Mouse (Mus musculus): ENCODE data around the gene Fancm. TPM values are rescaled to one million over a fixed set of nuclear protein-coding genes. Genes with fewer than 3 reads are reported as not detected.

The Fancm gene
- total RNA-seq (2021) = 1 to 10 TPM; 2.0 to 3.5 TPM
- polyA plus RNA-seq (2012; rRNA removed) = 0.96 and 0.97 TPM in 2 replicates
- long read RNA-seq, partial matches to known transcripts = 1 of 2 reads
- long read RNA-seq, other reads (novel, unspliced or antisense) = 1 of 2 reads

DNA sequence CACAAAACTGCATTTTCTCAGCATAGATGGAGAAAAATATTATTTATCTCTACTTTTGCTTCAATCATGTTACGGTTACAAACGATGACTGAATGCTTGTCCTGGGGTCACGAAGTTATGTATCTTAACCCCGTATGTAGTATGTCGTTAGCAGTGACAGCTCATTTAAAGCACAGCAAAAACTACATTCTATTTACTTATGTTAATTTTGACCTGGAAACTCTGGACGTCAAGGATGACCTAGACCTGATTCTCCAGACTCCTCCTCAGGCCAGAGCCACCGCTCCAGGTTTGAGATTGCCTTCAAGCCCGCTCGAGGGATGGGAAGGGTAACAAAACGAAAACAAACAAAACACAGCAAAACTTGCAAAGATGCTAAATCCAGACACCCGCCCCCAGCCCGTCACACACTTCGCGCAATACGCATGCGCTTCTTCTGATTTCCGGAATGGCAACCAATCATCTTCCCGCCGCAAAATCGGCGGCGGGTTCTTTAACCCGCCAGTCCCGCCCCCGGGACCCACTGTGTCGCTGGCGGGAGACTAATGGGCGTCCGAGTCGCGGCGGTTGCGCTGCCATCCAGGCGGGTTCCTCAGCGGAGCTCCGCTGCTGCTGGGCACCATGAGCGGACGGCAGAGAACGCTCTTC, at the start of gene Fancm:
TSS of gene Fancm (plus strand) at position 519 of the 648 bp plus-strand sequence.
- Histone ChIP-seq H3K9ac (ENCODE audit: low read depth, low read length) (peak within 1 kb of the TSS; percentile 76), H3K4me3 (peak within 1 kb of the TSS; percentile 72), H3K36me3 (ENCODE audit: control insufficient read depth, insufficient read depth, low read length) (peaks cover 7% of the 10 kb centered on the region), H3K4me1 (ENCODE audit: control insufficient read depth, insufficient read depth, low read length) (peaks cover 5% of the 10 kb centered on the region), H3K27ac (peak within 1 kb of the TSS; percentile 98), H3K27me3 (ENCODE audit: control insufficient read depth, insufficient read depth, low read length) (no peaks in the 10 kb centered on the region), H3K79me2 (replicated peaks; ENCODE audit: control insufficient read depth, insufficient read depth, low read length) (no peaks in the 10 kb centered on the region)
- TF ChIP-seq POLR2A (IDR thresholded peaks at IDR 0.05; ENCODE audit: insufficient read depth, low read depth, low read length) (peak; percentile 65), EP300 (IDR thresholded peaks at IDR 0.05; ENCODE audit: insufficient read depth, low read depth, low read length) (0 out of 2 replicates have a peak, but pooled peaks have one; percentile 10), CTCF (IDR thresholded peaks at IDR 0.05) (no peak)
- intact Hi-C loops (cut with DNase I) = loop anchor here (2.0 kb wide), 1 partner anchor 108 kb away; no protein-coding TSS in a partner anchor
- 2% methylated on average over 39 of the region's 39 CpGs for WGBS
- peak; percentile 91 to 93 for DNase-seq

DNA sequence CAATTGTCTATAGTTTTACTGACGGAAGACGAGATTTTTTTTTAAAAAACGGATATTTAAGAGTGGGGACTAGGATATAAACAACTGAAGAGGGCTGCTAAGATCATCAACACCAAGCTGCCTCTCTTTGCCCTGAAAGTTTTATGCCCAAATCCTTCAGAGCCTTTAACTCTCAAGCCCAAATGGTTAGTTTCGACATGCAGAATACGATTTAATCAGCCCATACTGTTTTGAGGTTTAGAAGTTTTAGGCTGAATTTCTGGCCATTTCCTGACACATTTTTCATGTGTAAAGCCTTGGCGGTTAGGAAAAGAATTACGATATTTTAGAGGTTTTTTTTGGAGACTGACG, 39.6 kb upstream of the Fancm start:
- Histone ChIP-seq H3K27me3 (ENCODE audit: control insufficient read depth, insufficient read depth, low read length) (no peaks in the 10 kb centered on the region), H3K36me3 (ENCODE audit: control insufficient read depth, insufficient read depth, low read length) (peaks cover 24% of the 10 kb centered on the region), H3K27ac (peak overlapping the region; percentile 96), H3K4me3 (peak overlapping the region; percentile 96), H3K79me2 (replicated peaks; ENCODE audit: control insufficient read depth, insufficient read depth, low read length) (peaks cover 7% of the 10 kb centered on the region), H3K9ac (ENCODE audit: low read depth, low read length) (peak overlapping the region; percentile 10; the same call in 1 of the 2 replicates), H3K4me1 (ENCODE audit: control insufficient read depth, insufficient read depth, low read length) (peaks cover 11% of the 10 kb centered on the region)
- TF ChIP-seq POLR2A (IDR thresholded peaks at IDR 0.05; ENCODE audit: insufficient read depth, low read depth, low read length) = no peak
- TF ChIP-seq EP300 (IDR thresholded peaks at IDR 0.05; ENCODE audit: insufficient read depth, low read depth, low read length) = no peak
- DNase-seq = no peak
- 45% methylated on average over 8 of the region's 8 CpGs for WGBS
- intact Hi-C loops (cut with DNase I) = loop anchor here (5.0 kb wide), 2 partner anchors 36 to 69 kb away; partner anchors contain the start of genes Fkbp3, Klhl28 and Togaram1

DNA sequence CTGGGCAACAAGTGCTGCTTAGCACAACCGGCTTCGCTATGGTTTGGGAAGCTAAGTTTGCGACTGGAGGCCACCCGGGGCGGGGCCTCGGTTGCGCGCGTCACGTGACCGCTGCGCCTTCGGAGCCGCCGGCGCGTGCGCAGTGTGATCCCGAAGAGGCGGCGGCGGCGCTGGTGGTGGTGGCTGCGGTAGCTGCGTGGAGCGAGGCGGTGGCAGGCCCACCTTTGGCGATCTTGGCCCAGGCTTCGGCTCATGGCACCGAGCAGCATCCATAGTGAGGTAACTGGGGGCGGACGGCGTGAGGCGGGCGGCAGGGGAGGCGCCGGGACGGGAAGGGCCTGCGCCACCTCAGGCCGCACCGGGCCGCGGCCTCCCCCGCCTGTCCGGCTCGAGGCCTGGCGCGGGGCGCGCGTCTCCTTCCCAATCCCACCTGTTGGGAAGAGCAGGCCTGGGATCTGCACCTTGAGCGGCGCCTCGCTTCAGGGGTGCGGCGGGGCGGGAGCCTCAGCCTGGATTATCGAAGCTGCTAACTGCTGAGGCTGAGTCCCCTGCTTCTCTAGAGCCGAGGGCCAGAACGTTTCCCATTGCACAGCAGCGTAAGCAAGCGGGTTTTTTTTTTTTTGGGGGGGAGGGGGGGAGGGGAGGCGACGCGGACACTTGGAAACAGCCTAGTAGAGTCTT, 39.1 kb upstream of the Fancm start, which contains the start of gene Prpf39:
TSS of gene Prpf39 (plus strand) at position 144 of the 681 bp plus-strand sequence.
- peaks cover 25% of the 10 kb centered on the region for H3K36me3 ChIP-seq (ENCODE audit: control insufficient read depth, insufficient read depth, low read length)
- intact Hi-C loops (cut with DNase I) = loop anchor here (5.0 kb wide), 2 partner anchors 36 to 69 kb away; partner anchors contain the start of genes Fkbp3, Klhl28 and Togaram1
- peak within 1 kb of the TSS; percentile 96 for H3K4me3 ChIP-seq
- DNase-seq = peak; percentile 95 to 96
- no peaks in the 10 kb centered on the region for H3K27me3 ChIP-seq (ENCODE audit: control insufficient read depth, insufficient read depth, low read length)
- 1% methylated on average over 60 of the region's 65 CpGs for WGBS
- H3K9ac ChIP-seq (ENCODE audit: low read depth, low read length) = peak within 1 kb of the TSS; percentile 99
- peaks cover 11% of the 10 kb centered on the region for H3K4me1 ChIP-seq (ENCODE audit: control insufficient read depth, insufficient read depth, low read length)
- H3K27ac ChIP-seq = peak within 1 kb of the TSS; percentile 96
- peaks cover 7% of the 10 kb centered on the region for H3K79me2 ChIP-seq (replicated peaks; ENCODE audit: control insufficient read depth, insufficient read depth, low read length)
- no peak; the same call in 1 of the 2 replicates for TF ChIP-seq CTCF (IDR thresholded peaks at IDR 0.05)
- TF ChIP-seq POLR2A (IDR thresholded peaks at IDR 0.05; ENCODE audit: insufficient read depth, low read depth, low read length) = peak; percentile 88; the same call in 1 of the 2 replicates
- no peak for TF ChIP-seq EP300 (IDR thresholded peaks at IDR 0.05; ENCODE audit: insufficient read depth, low read depth, low read length)

DNA sequence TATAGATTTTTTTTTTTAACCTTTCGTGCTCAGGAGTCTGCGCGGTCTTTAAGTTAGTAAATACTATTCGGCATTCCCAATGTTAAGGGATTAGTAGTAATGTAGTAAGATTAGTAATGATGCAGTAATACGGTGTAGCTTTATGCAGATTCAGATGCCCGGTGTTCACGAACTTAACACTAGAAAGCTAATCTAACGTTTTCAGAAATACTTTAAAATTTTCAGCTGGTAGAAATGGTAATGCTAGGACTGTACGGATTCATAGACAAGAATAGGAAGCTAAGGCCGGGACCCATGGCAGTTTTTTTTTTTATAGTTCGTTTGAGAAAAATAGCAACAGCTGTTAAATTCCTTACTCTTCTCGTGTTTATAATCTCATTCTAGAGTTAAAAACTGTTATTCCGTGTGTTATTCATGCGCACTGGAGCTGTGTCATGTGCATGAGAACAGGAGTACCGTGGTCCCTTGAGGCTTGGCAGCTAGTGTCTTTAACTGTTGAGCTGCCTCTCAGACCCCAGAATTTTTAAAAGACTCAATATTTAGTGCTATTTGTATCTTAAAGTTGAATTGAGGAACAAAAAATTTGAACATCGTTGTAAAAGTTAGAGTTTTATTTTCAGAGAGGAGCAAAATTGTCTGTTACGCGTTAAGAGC, 38.4 kb upstream of the Fancm start:
- H3K27ac ChIP-seq = peak overlapping the region; percentile 96
- no peaks in the 10 kb centered on the region for H3K27me3 ChIP-seq (ENCODE audit: control insufficient read depth, insufficient read depth, low read length)
- peaks cover 11% of the 10 kb centered on the region for H3K4me1 ChIP-seq (ENCODE audit: control insufficient read depth, insufficient read depth, low read length)
- WGBS = 4% methylated on average over 18 of the region's 18 CpGs
- peaks cover 25% of the 10 kb centered on the region for H3K36me3 ChIP-seq (ENCODE audit: control insufficient read depth, insufficient read depth, low read length)
- H3K4me3 ChIP-seq = peak overlapping the region; percentile 96
- TF ChIP-seq POLR2A (IDR thresholded peaks at IDR 0.05; ENCODE audit: insufficient read depth, low read depth, low read length) (no peak), CTCF (IDR thresholded peaks at IDR 0.05) (no peak), EP300 (IDR thresholded peaks at IDR 0.05; ENCODE audit: insufficient read depth, low read depth, low read length) (no peak)
- peaks cover 7% of the 10 kb centered on the region for H3K79me2 ChIP-seq (replicated peaks; ENCODE audit: control insufficient read depth, insufficient read depth, low read length)
- H3K9ac ChIP-seq (ENCODE audit: low read depth, low read length) = no peak overlapping the region; the same call in 1 of the 2 replicates
- no peak for DNase-seq
- intact Hi-C loops (cut with DNase I) = loop anchor here (5.0 kb wide), 2 partner anchors 35 to 70 kb away; partner anchors contain the start of genes Fkbp3, Klhl28 and Togaram1

DNA sequence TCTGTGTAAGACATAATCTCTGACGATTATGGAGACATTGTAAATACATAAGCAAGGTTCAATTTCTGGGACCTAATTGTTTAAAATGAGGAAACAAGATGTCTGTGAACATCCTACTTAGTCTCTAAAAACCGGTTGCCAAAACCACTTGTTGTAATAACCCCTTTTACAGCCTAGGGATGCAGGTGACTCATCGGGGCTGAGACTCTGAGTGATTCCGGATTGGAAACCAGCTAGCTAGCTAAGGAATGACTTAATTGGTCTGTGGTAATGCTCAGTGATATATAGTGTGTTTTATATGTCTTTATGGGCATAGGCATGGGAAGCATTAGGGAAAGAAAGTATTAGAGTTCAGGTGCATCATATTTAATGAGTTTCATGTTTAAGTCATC, 37.9 kb upstream of the Fancm start:
- DNase-seq = no peak

More for the DNA sequence above, 37.9 kb upstream of the Fancm start:
- peak overlapping the region; percentile 96 for H3K4me3 ChIP-seq
- H3K79me2 ChIP-seq (replicated peaks; ENCODE audit: control insufficient read depth, insufficient read depth, low read length) = peaks cover 7% of the 10 kb centered on the region
- 3% methylated on average over 4 of the region's 4 CpGs for WGBS
- H3K36me3 ChIP-seq (ENCODE audit: control insufficient read depth, insufficient read depth, low read length) = peaks cover 25% of the 10 kb centered on the region
- TF ChIP-seq EP300 (IDR thresholded peaks at IDR 0.05; ENCODE audit: insufficient read depth, low read depth, low read length) (no peak), POLR2A (IDR thresholded peaks at IDR 0.05; ENCODE audit: insufficient read depth, low read depth, low read length) (no peak), CTCF (IDR thresholded peaks at IDR 0.05) (no peak)
- H3K9ac ChIP-seq (ENCODE audit: low read depth, low read length) = no peak overlapping the region
- peak overlapping the region; percentile 96; the same call in 1 of the 2 replicates for H3K27ac ChIP-seq
- intact Hi-C loops (cut with DNase I) = loop anchor here (5.0 kb wide), 2 partner anchors 35 to 70 kb away; partner anchors contain the start of genes Fkbp3, Klhl28 and Togaram1
- peaks cover 11% of the 10 kb centered on the region for H3K4me1 ChIP-seq (ENCODE audit: control insufficient read depth, insufficient read depth, low read length)
- H3K27me3 ChIP-seq (ENCODE audit: control insufficient read depth, insufficient read depth, low read length) = no peaks in the 10 kb centered on the region
